Mouse (Mus musculus): ENCODE results near the gene Fmo4.

Gene Fmo4

DNA sequence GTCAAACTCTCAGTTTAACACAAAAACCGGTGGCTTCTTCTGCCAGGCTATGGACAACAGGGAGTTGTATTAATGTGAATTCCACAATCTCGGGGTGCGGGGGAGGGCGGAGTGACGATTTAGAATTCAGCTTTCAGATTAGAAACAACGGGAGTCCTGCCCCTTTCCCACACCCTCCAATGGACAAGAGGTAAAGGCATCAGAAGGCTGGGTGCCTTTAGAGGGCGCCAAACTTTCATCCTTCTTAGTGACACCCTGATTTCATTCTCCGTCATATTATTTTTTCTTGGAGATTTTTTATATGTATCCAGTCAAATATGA, at the start of gene Fmo4:
Gene Fmo4, minus strand, starts transcription at position 137 of the 321 bp plus-strand sequence.
- DNase-seq (ENCODE audit: low spot score), result no peak

DNA sequence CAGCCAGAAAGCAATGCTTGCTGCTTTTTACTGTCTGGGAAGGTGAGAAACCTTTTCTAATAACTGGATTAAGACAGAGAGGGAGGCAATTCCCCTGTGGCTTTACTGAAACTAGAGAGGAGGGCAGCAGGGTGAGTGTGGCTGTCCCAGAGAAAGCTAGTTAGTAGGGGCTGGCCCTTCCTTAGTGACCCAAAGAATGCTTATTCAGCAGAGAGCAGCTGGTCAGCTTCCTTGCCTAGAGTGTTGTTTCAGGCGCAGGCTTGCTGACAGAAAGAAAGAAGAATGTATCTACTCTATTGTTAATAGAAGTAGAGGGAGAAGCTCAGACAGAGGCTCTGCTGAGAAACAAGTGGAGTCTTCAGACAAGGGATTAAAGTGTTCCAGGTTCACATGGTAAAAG, 48.6 kb upstream of the Fmo4 start:
- DNase-seq (ENCODE audit: low spot score), result no peak

- no peak for DNase-seq (ENCODE audit: low spot score)
Observed at GRCm38 (mm10) chr1:162859996-162860605, 46.3 kb upstream of the Fmo4 start.

- no peak for DNase-seq (ENCODE audit: low spot score)
Observed at GRCm38 (mm10) chr1:162859545-162859976, 45.8 kb upstream of the Fmo4 start.

GRCm38 (mm10) chr1:162858748-162859130, 45.0 kb upstream of the Fmo4 start:
- no peak for DNase-seq (ENCODE audit: low spot score)

DNA sequence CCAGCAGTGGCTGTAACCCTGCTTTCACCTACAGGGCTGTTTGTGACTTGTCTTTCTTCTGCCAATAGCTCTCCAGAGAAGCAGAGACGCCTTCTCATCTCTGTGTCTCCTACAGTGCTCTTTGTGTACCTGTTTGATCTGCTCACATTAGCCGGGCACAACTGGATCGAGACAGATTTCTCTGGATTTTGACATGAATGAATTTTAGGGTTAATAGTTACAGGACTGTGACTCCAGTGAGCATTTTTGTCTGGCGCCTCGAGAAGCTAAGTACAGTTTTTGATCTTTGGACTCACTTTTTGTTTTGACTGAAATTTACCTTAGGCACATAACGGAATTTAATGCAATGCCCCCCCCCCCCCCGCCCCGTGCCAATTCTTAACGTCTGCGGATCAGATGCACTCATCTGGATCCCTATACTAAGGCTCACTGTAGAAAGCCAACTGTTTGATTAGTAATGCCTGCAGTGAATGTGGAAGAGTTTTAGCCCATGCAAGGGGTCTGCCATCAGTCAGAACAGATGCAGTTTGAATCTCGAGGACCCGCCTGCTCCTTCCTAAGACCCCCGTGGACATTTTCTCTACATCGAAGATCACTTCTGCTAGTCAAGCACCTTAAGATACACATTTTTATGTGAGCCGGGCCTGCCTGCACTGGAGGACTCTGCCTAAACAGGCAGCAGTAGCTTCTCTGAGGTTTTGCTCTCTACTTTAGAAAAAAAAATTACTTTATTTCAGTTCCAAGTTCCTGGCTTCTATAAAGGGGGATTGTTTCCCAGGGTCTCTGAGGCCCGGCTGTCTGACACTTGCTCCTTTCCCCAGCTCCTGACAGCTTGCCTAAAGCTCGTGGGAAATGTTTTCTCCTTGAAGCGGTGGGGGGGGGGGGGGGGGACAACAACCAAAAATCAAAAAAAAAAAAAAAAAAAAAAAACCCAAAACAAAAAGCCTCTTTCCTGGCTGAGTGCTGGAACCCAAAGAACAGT, 44.3 kb upstream of the Fmo4 start:
- DNase-seq (ENCODE audit: low spot score), result no peak

- no peak for DNase-seq (ENCODE audit: low spot score)
Observed at GRCm38 (mm10) chr1:162853812-162854482, 40.2 kb upstream of the Fmo4 start.

- no peak for DNase-seq (ENCODE audit: low spot score)
Observed at GRCm38 (mm10) chr1:162847554-162847953, 33.8 kb upstream of the Fmo4 start.

- no peak for DNase-seq (ENCODE audit: low spot score)
Observed at GRCm38 (mm10) chr1:162840211-162840610, 26.4 kb upstream of the Fmo4 start.

DNA sequence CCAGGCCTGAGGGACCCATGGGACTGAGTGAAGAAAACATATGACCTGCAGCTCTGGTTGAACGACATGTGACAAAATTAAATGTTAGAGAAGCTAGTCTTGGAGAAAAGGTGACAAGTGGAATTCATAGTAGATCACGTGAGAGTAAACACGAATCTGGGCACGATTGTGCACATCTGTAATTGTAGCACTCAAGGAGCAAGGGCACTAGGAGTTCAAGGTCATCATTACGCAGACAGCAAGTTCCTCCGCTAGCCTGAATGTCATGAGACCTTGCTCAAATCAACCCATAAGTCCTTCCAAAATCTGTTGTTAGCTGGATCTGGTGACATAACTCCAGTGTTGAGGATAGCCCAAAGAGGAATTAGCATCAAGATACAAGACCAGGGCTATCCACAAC, 25.2 kb upstream of the Fmo4 start:
- no peak for DNase-seq (ENCODE audit: low spot score)

- DNase-seq (ENCODE audit: low spot score), result no peak
Observed at GRCm38 (mm10) chr1:162834342-162834741, 20.6 kb upstream of the Fmo4 start.

GRCm38 (mm10) chr1:162832574-162832953, 18.8 kb upstream of the Fmo4 start:
- no peak for DNase-seq (ENCODE audit: low spot score)

DNA sequence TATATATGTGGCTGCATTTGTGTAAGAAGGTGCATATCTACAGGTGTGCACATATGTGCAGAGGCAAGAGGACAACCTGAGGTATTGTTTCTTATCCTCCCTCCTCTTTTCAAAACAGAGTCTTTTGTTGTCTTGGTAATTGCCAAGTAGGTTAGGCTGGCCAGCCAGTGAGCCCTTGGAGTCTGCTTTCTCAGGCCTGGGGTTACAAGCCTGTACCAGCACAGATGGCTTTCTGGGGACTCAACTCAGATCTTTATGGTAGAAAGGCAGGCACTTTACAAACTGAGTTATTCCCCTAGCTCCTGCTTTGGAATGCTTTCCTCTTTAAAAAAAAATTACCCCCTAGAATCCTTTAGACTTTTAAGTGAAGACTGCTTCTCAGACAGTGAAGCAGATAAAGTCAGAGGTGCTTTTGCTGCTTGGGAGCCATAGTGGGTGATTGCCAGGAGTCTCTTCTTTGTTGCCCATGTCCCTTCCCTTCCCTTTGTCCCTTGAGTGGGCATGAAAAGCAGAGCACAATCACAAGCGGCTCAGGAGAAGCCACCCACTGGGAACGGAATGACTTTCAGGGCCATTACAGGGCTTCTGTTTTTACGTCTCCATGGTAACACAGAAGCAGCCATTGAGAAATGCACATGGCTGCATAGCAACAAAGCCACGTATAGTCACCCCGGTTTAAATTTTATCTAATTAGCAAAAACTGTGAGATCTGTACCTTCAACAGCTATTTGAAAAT, 18.2 kb upstream of the Fmo4 start:
- DNase-seq (ENCODE audit: low spot score), result no peak

GRCm38 (mm10) chr1:162819280-162819679, 5.5 kb upstream of the Fmo4 start:
- DNase-seq (ENCODE audit: low spot score), result no peak

DNA sequence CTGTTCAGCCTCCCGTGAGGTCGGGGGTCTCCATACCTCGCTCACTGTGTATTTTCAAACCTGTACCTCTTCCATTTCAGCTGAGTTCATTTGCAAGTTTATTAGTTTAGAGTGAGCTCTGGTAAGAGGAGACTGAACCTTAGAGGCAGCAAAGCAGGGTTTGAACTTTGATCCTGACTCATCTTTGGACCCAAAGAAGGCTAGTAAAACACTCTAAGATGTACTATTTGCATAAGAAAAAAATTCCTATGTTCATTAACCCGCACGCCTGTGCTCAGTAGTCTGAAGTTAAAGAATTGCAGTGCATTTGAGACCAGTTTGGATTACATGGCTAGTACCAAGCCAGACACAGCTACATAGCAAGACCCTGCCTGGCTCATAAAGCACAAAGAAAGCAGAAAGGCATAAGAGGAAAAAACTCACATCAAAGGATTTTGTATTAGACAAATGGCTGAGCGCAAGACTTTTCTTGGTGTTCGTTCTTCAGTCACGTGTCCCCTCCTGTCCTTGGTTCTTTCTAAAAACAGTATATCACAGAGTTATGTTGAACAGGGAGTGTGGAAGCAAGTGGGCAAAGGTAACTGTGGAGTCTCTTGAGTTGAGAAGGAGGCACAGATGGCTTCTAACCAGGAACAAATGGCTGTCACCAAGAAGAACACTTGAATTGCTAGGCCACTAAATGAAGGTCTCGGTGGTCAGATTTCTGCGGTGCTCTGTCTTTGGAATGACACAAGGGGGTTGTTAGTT, 1.8 kb upstream of the Fmo4 start:
- DNase-seq (ENCODE audit: low spot score), result no peak

- no peak for DNase-seq (ENCODE audit: low spot score)
Observed at GRCm38 (mm10) chr1:162814932-162815331, 1.2 kb upstream of the Fmo4 start.

GRCm38 (mm10) chr1:162813143-162813835, 483 bp downstream of the Fmo4 start:
- DNase-seq (ENCODE audit: low spot score), result no peak

- no peak for DNase-seq (ENCODE audit: low spot score)
Observed at GRCm38 (mm10) chr1:162808541-162808940, 5.2 kb downstream of the Fmo4 start.

DNA sequence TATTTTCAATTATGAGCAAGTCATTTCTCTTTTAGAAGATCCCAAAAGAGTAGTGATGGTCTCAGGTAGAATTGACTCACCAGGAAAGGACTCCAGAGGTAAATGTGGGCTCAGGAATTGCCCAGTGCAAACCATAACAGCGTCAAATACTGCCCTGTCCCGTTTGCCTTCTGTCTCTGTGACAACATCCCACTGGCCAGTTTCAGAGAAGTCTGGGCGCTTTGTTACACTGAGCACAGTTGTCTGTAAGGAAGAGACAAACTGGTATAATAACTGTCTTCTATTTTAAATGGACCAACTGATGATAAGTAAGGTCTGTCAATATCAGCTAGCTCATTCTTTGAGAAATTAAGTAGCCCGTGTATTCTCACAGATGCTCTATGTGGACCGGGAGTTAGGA, 6.3 kb downstream of the Fmo4 start:
- DNase-seq (ENCODE audit: low spot score), result no peak

DNA sequence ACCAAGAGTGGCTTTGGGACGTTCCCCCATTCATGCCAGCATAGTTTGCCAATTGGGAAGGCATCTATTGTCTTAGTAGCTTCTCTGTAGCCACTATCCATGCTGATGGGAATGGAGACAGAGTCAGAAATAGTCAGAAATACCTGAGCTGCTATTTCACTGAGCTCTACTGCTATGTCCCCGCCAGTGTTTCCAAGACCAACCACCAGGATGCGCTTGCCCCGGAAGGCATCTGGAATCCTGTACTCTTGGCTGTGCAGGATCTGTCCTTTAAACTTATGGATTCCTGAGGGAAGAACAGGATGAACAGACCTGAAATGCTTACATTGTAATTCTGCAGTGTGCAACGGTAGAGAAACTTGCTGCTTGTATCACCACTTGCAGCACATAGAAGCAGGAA, 8.8 kb downstream of the Fmo4 start:
- DNase-seq (ENCODE audit: low spot score), result no peak

- no peak for DNase-seq (ENCODE audit: low spot score)
Observed at GRCm38 (mm10) chr1:162796441-162796840, 17.3 kb downstream of the Fmo4 start.
